Mouse (Mus musculus): Measurements from ENCODE around the gene Clasp1. TPM values are rescaled to one million over a fixed set of nuclear protein-coding genes. Genes with fewer than 3 reads are reported as not detected.
A peak's percentile ranks its signal among the peaks of the same experiment; 100 is the strongest.

Clasp1 gene
- polyA plus RNA-seq, 1 experiment from 2014 or later = 35.2 TPM

DNA sequence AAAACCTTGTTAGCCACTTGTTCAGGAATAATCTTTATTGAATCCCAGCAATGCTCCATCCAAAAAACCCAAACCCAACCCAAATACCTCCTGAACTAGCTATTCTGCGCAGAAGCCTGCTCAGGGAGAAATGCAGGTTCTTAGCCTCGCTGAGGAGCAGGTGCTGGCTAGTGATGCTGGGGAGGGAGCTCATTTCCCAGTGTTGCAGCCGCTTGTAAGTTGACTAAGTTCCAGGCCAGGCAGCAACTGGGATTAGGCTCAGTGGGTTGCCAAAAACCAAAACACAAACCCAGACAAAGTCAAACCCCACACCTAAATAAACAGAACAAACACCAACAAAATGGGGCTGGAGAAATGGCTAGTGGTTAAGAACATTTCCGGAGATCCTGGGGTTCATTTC is 20.4 kb downstream of the Clasp1 start:
- Histone ChIP-seq H3K9ac (no peak overlapping the region), H3K4me1 (replicated peaks) (no peaks in the 10 kb centered on the region), H3K27ac (no peak overlapping the region), H3K4me3 (replicated peaks) (no peak overlapping the region), H3K4me2 (replicated peaks) (no peak overlapping the region), H3K27me3 (replicated peaks) (no peaks in the 10 kb centered on the region), H3K36me3 (no peaks in the 10 kb centered on the region), H3K9me3 (no peaks in the 10 kb centered on the region)
- WGBS = 87% methylated on average over 4 of the region's 4 CpGs
- ATAC-seq = no peak

DNA sequence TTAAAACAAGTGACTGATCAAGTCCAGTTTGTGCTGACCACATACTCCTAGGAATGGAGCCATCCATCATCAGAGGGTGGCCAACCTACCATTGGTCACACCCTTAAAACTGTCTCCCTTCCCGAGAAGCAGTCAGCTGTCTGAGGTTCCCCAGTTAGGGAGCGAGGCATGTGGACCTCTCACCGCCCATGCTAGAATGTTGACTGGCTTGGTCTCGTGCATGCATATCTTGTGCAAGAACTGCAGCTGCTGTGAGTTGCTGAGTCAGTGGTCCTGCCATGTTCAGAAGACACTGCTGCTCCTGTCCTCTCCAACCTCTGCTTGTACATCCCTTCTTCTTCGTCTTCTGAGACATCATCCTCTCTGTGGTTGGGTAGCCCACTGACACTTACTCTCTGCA is 22.0 kb downstream of the Clasp1 start:
- no peaks in the 10 kb centered on the region for H3K27me3 ChIP-seq (replicated peaks)
- H3K27ac ChIP-seq = no peak overlapping the region
- ATAC-seq = no peak
- no peak overlapping the region for H3K4me2 ChIP-seq (replicated peaks)
- H3K9me3 ChIP-seq = no peaks in the 10 kb centered on the region
- WGBS = 82% methylated on average over 5 of the region's 5 CpGs
- no peak overlapping the region for H3K9ac ChIP-seq
- no peaks in the 10 kb centered on the region for H3K36me3 ChIP-seq
- no peaks in the 10 kb centered on the region for H3K4me1 ChIP-seq (replicated peaks)
- no peak overlapping the region for H3K4me3 ChIP-seq (replicated peaks)

DNA sequence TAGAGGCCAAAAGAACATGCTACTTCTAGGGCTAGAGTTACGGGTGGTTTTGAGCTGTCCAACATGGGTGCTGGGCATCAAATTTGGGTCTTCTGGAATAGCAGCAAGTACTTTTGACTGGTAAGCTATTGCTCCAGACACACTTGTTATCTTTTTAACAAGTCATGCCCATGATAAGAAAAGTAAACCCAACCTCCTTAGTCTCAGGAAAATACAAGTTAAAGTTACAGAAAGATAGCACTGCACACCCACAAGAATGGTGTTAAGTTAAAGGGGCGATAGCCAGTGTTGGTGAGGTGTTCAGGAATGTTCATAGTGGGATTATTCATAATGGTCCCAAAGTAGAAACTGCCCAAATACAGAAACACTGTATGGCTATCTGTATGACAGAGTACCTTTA is 24.3 kb downstream of the Clasp1 start:
- 94% methylated on average over 2 of the region's 2 CpGs for WGBS
- no peaks in the 10 kb centered on the region for H3K4me1 ChIP-seq (replicated peaks)
- H3K27ac ChIP-seq = no peak overlapping the region
- no peaks in the 10 kb centered on the region for H3K36me3 ChIP-seq
- no peaks in the 10 kb centered on the region for H3K9me3 ChIP-seq
- H3K4me2 ChIP-seq (replicated peaks) = no peak overlapping the region
- no peaks in the 10 kb centered on the region for H3K27me3 ChIP-seq (replicated peaks)
- no peak overlapping the region for H3K9ac ChIP-seq
- no peak for ATAC-seq
- H3K4me3 ChIP-seq (replicated peaks) = no peak overlapping the region

DNA sequence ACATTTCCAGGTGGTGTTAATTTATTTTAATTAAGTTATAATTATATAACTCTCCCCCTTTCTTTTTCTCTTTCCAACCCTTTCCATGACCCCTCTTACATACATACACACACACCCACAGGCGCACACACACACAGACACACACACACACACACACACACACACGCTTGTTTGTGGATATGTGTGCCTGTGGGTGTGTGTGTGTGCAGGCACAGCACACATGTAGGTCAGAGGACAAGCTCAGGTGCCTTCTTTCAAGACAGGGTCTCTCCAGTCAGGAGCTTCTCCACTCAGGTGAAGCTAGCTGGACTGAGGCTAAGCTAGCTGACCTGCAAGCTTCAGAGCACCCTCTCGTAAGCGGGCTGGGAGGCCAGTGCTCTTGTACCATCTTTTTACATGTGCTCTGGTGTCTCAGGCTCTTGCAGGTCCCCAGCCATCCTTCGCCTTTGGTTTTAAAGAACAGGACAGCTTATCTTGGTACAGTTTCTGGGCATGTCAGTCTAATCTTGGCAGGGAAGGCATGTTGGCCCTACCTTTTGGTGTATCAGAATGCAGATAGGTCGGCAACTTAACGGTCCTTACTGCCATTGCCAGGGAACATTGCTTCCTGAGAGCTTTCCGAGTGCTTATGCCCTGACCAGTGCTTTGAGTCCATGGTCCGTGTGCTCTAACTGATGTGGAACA is 28.3 kb downstream of the Clasp1 start:
- H3K9me3 ChIP-seq = no peaks in the 10 kb centered on the region
- H3K4me1 ChIP-seq (replicated peaks) = no peaks in the 10 kb centered on the region
- no peak overlapping the region for H3K27ac ChIP-seq
- ATAC-seq = no peak
- no peak overlapping the region for H3K4me3 ChIP-seq (replicated peaks)
- WGBS = 94% methylated on average over 9 of the region's 9 CpGs
- no peak overlapping the region for H3K4me2 ChIP-seq (replicated peaks)
- 0 out of 2 replicates have a peak, but pooled peaks cover 7% of the 10 kb centered on the region for H3K36me3 ChIP-seq
- no peak overlapping the region for H3K9ac ChIP-seq
- H3K27me3 ChIP-seq (replicated peaks) = no peaks in the 10 kb centered on the region

DNA sequence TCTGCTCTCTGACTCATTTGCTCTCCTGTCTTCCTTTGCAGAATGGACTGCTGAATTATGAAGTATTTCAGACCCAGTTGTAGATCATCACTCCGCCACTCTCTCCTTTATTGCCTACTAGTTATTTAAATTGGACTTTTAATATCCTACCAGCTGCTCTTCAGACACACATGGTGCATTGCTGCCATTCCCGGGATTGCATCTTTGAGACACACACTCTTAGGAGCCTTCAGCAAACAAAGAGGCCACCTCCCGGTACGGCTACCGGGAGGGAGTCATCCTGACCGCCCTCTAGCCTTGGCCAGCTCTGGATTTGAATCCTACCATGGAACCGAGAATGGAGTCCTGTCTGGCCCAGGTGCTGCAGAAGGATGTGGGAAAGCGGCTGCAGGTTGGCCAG is 30.5 kb downstream of the Clasp1 start:
- Histone ChIP-seq H3K4me1 (replicated peaks) (no peaks in the 10 kb centered on the region), H3K27me3 (replicated peaks) (no peaks in the 10 kb centered on the region), H3K9ac (no peak overlapping the region), H3K4me2 (replicated peaks) (no peak overlapping the region), H3K27ac (no peak overlapping the region), H3K4me3 (replicated peaks) (no peak overlapping the region), H3K36me3 (0 out of 2 replicates have a peak, but pooled peaks cover 8% of the 10 kb centered on the region), H3K9me3 (no peaks in the 10 kb centered on the region)
- WGBS = 85% methylated on average over 8 of the region's 8 CpGs
- ATAC-seq = no peak

DNA sequence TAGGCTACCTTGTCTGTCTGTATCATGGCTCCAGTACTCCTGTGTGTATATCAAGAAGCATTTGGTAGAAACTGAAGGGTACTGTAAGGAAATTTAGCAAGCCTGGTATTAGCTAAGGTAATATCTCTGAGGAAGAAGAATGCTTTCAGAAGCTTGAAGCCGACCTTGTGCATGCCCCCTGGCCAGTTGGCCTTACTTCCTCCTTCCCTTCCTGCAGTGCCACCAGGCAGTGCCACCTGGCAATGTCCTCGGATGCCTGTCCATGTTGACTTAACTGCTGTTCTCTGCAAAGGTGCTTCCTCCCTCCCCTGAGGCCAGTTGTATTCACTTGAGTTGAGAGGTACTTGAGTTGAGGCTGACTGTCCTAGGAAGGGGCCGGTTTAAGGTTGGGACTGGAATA is 32.3 kb downstream of the Clasp1 start:
- WGBS = 71% methylated on average over 3 of the region's 3 CpGs
- Histone ChIP-seq H3K36me3 (0 out of 2 replicates have a peak, but pooled peaks cover 8% of the 10 kb centered on the region), H3K4me3 (replicated peaks) (no peak overlapping the region), H3K9me3 (no peaks in the 10 kb centered on the region), H3K27ac (no peak overlapping the region), H3K4me1 (replicated peaks) (no peaks in the 10 kb centered on the region), H3K27me3 (replicated peaks) (no peaks in the 10 kb centered on the region), H3K9ac (no peak overlapping the region), H3K4me2 (replicated peaks) (no peak overlapping the region)
- ATAC-seq = no peak

DNA sequence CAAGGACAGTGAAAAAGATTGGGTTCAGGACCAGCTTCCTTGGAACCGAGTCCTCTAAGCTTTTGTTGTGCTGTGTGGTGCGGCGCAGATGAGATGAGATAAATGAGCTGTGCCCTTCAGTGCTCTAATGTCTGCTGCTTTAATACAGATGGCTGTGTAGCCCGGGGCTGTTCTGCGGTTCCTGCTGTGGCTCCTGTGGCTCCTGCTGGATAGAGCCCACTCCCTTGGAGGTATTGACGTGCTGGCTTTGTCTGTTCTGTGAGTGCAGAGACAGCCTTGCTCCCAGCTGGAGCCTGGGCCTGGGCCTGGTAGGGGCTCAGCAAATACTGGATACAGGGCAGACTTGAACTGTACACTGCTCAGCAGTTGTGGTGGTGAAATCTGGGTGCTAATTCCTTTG is 34.0 kb downstream of the Clasp1 start:
- WGBS = 84% methylated on average over 6 of the region's 6 CpGs
- no peaks in the 10 kb centered on the region for H3K27me3 ChIP-seq (replicated peaks)
- no peaks in the 10 kb centered on the region for H3K9me3 ChIP-seq
- no peak overlapping the region for H3K4me3 ChIP-seq (replicated peaks)
- H3K27ac ChIP-seq = no peak overlapping the region
- H3K4me2 ChIP-seq (replicated peaks) = no peak overlapping the region
- no peak for ATAC-seq
- 0 out of 2 replicates have a peak, but pooled peaks cover 8% of the 10 kb centered on the region for H3K36me3 ChIP-seq
- no peak overlapping the region for H3K9ac ChIP-seq
- H3K4me1 ChIP-seq (replicated peaks) = no peaks in the 10 kb centered on the region

DNA sequence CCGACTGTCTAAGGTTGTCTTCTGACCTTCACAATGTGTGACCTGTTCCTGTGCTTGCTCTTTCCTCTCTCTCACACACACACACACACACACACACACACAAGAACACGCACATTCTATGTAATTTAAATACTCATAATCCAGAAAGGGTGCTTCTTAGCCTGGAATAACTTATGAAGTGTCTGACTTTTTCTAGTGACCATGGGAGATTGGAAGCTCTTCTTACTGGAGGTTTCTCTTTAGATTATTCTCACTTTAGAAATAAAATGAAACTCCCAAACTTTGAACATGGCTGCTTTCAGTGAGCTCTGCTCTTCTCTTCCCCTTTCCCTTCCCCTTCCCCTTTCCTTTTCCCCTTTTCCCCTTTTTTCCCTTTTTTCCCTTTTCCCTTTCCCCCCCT is 37.1 kb downstream of the Clasp1 start:
- H3K36me3 ChIP-seq = 0 out of 2 replicates have a peak, but pooled peaks cover 3% of the 10 kb centered on the region
- peaks cover 5% of the 10 kb centered on the region for H3K4me1 ChIP-seq (replicated peaks)
- 86% methylated on average over 2 of the region's 2 CpGs for WGBS
- H3K4me3 ChIP-seq (replicated peaks) = no peak overlapping the region
- H3K9ac ChIP-seq = no peak overlapping the region
- H3K9me3 ChIP-seq = no peaks in the 10 kb centered on the region
- no peak overlapping the region for H3K4me2 ChIP-seq (replicated peaks)
- ATAC-seq = no peak
- no peaks in the 10 kb centered on the region for H3K27me3 ChIP-seq (replicated peaks)
- H3K27ac ChIP-seq = no peak overlapping the region

DNA sequence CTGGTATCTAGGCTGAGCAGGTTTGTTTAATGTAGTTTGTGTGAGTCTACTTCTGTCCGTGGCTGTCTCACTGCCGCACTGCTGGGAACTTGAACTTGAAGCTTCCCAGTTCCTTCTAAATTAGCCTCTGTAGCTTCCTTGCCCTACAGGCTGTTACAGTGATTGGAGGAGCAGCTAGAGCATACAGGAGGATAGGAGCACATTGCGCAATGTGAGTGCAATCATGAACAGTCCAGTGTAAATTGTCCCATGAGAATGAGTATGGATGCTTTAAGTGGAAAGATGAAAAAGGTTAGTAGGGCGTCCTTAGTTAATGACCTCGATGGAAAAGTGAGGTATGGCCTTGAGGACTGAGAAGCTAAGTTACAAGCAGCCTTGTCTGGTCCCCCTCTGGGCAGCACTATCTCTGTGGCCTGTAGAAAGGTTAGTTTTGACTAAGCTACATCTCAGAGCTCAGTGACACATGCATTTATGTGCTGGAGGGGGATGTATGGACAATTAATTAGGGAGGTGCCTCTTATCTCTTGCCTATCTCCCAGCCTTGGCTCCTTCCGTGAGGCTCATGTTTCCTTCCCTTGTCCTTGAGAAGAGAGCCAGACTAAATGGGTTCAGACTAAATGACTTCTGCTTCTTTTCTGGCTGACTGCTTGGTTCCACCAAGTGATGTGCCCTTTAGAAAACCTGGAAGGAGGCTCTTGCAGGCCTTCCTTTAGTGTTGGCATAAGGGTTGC is 39.7 kb downstream of the Clasp1 start:
- Histone ChIP-seq H3K27ac (no peak overlapping the region), H3K4me1 (replicated peaks) (peaks cover 5% of the 10 kb centered on the region), H3K4me3 (replicated peaks) (no peak overlapping the region), H3K27me3 (replicated peaks) (no peaks in the 10 kb centered on the region), H3K9me3 (no peaks in the 10 kb centered on the region), H3K9ac (no peak overlapping the region), H3K36me3 (no peaks in the 10 kb centered on the region), H3K4me2 (replicated peaks) (no peak overlapping the region)
- peak; percentile 85 for ATAC-seq
- 75% methylated on average over 6 of the region's 6 CpGs for WGBS

DNA sequence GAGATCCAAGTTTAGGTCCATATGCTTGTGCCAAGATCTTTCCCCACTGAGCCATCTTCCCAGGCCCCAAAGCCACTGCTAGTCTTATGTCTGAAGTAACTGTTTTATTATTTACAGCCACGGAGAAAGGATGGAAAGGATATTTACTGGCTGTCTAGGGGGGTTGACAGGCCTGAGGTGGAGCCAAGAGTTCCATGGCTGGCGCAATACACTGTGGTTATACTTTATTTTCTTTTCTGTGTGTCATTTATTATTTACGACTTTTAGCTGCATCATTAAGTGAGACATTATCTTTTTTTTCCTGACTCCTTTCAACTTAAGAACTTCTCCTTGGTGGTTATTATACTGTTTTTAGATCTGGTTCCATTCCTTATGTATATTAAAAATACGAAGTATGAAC is 42.7 kb downstream of the Clasp1 start:
- no peak overlapping the region for H3K9ac ChIP-seq
- no peaks in the 10 kb centered on the region for H3K36me3 ChIP-seq
- WGBS = 83% methylated on average over 4 of the region's 4 CpGs
- peaks cover 5% of the 10 kb centered on the region for H3K4me1 ChIP-seq (replicated peaks)
- ATAC-seq = no peak
- H3K4me2 ChIP-seq (replicated peaks) = no peak overlapping the region
- H3K27me3 ChIP-seq (replicated peaks) = no peaks in the 10 kb centered on the region
- H3K27ac ChIP-seq = no peak overlapping the region
- no peaks in the 10 kb centered on the region for H3K9me3 ChIP-seq
- H3K4me3 ChIP-seq (replicated peaks) = no peak overlapping the region

DNA sequence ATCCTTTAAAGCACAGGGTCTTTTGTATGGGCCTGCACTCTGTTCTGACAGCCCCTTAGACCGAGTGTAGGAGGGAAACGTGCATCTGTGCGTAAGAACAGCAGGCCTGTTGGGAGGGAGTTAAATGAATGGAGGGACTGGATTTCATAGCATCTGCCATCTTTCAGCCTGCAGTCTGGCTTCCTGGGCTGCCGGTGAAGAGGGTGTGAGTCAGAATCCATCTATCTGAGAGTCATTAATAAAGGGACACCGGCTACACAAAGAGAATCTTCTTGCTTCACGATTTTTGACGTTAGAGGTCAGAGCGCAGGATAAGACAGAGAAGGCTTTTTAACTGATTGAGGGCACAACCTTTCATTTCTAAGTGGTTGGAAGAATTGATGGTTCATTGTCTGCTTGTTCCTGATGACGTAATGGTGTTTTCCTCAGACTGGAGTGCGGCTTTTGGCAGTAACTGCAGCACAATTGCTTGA is 46.2 kb downstream of the Clasp1 start:
- no peaks in the 10 kb centered on the region for H3K4me1 ChIP-seq (replicated peaks)
- no peak overlapping the region for H3K27ac ChIP-seq
- H3K36me3 ChIP-seq = no peaks in the 10 kb centered on the region
- H3K9ac ChIP-seq = no peak overlapping the region
- 53% methylated on average over 10 of the region's 10 CpGs for WGBS
- no peaks in the 10 kb centered on the region for H3K27me3 ChIP-seq (replicated peaks)
- no peak overlapping the region for H3K4me2 ChIP-seq (replicated peaks)
- 0 out of 2 replicates have a peak, but pooled peaks have one; percentile 34 for ATAC-seq
- no peaks in the 10 kb centered on the region for H3K9me3 ChIP-seq
- no peak overlapping the region for H3K4me3 ChIP-seq (replicated peaks)

DNA sequence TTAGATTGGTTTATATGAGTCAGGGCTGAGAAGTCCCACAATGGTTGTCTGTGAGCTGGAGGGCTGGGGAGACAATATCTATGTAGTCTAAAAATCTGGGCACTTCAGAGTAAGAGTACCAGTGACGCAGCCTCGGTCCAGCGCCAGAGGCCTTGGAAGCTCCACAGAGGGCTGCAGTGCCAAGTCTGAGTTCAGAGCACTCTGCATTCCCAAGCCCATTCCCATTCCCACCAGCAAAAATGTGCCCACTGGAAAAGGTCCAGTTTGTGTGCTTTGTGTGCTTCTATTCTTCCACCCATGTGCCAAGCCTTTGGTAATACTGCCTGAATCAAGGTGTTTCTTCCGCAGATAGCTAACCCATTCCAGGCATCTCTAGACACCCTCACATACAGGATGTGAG is 49.0 kb downstream of the Clasp1 start:
- ATAC-seq = no peak
- WGBS = 94% methylated on average over 4 of the region's 4 CpGs
- H3K4me1 ChIP-seq (replicated peaks) = no peaks in the 10 kb centered on the region

DNA sequence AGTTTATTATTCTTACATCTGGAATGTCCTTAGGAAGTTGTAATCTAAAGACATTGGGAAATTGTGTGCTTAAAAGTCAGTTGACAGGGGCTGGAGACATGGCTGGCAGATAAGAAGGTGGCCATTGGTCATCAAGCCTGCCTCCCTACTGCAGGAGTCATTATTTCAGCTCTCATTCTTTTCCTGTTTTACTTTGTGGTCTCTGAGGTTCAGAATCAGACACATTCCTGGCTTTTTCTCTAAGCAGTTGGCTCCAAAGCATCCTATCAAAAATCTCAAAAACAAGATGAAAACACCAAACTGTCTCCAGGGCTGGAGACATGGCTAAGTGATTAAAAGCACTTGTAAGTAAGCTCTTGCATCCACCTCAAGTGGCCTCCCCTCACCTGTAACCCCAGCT is 49.5 kb downstream of the Clasp1 start:
- no peak overlapping the region for H3K4me3 ChIP-seq (replicated peaks)
- ATAC-seq = no peak

More for the DNA sequence above, 49.0 kb downstream of the Clasp1 start:
- H3K9me3 ChIP-seq = no peaks in the 10 kb centered on the region
- H3K4me3 ChIP-seq (replicated peaks) = no peak overlapping the region
- no peak overlapping the region for H3K9ac ChIP-seq
- no peak overlapping the region for H3K4me2 ChIP-seq (replicated peaks)
- no peaks in the 10 kb centered on the region for H3K36me3 ChIP-seq
- no peaks in the 10 kb centered on the region for H3K27me3 ChIP-seq (replicated peaks)
- H3K27ac ChIP-seq = no peak overlapping the region

More for the DNA sequence above, 49.5 kb downstream of the Clasp1 start:
- no peak overlapping the region for H3K27ac ChIP-seq
- no peaks in the 10 kb centered on the region for H3K9me3 ChIP-seq
- H3K4me1 ChIP-seq (replicated peaks) = no peaks in the 10 kb centered on the region
- no peak overlapping the region for H3K9ac ChIP-seq
- no peak overlapping the region for H3K4me2 ChIP-seq (replicated peaks)
- H3K27me3 ChIP-seq (replicated peaks) = no peaks in the 10 kb centered on the region
- H3K36me3 ChIP-seq = no peaks in the 10 kb centered on the region
